Mouse (Mus musculus) R1 (cell line): ENCODE results near the gene Pax8.

Source experiments
- DNase-seq: peaks from one replicate; pipeline ENCODE4 v3.0.0-alpha.2; 2018; ENCODE audit warnings: low read depth, low spot score

Gene Pax8

DNA sequence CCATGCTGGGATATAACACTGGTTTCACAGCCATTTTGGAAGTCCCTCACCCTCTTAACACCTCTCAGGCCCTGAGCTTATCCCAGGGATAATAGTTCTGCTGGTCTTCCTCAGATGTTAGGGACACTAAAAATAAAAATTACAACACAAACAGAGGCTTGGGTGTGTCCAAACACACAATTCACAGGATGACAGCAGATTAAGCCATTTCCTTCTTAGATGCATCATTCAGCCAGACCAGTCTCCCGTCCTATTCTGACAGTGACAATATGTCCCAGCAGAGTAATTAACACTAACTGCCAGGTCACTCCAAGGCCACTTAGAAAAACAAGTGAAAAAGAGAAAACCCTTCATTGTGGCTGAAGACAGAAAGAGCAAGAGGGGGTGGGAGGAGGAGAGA is 8.2 kb downstream of the Pax8 start:
- DNase-seq: no peak

DNA sequence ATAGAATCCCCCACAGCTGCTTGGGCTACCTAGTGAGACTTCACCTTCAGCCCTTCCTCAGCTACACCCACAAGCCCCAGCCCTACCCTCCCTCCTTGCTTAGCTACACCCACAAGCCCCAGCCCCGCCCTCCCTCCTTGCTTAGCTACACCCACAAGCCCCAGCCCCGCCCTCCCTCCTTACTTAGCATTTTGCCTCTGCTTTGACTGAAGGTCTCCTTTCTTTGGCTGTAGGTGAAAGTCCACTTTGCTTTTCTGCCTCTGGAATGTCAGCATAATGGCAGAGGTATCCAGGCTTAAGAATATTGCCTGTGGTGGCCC is 14.6 kb downstream of the Pax8 start:
- DNase-seq: peak; percentile 76

DNA sequence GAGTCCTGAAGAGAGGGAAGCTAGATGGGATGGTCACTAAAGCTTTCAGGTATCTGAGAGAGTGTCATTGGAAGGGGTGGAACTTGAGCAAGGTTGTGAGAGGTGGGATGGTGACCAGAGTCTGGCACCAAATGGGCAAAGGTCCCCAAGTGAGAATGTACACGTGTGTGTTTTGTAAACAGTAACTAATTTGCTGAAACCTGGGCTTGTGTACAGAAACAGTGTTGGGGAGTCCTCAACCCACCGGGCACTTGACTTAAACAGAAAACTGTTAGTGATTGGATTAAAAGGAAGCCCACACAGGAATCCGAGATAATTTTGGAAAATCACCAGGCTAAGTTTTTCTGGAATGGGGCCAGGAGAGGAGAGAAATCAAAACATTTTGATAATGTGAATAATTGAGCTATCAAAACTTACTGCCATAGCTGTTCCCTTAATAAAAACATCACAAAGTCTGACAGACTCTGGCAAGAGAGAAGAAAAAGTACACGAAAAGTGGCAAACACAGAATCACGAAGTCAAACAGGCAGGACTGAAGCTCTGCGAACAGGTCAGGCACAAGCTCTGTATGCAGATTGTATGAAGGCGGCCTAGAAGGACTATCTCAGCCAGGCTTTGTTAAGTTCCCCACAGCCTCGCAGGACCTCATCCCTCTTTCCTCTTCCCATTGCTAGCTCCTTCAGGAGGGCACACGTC is 15.1 kb downstream of the Pax8 start:
- no peak for DNase-seq

DNA sequence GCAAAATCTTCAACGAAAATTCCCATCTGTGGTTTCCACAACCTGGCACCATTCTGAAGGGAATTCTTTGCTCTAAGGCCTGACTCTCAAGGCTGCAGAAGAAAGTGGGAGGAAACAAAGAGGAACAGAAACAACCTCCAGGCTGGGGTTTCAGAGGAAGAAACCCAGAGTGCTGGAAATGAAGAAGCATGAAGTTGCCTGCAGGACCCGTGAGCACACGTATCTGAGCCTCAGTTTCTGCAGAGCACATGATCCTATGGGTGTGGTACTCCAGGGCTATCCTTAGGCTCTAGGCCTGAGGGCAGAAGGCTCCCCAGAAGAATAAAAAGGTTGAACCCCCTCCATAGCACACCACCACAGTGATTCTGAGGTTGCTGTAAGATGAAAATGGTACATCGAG is 18.6 kb downstream of the Pax8 start:
- DNase-seq: no peak

DNA sequence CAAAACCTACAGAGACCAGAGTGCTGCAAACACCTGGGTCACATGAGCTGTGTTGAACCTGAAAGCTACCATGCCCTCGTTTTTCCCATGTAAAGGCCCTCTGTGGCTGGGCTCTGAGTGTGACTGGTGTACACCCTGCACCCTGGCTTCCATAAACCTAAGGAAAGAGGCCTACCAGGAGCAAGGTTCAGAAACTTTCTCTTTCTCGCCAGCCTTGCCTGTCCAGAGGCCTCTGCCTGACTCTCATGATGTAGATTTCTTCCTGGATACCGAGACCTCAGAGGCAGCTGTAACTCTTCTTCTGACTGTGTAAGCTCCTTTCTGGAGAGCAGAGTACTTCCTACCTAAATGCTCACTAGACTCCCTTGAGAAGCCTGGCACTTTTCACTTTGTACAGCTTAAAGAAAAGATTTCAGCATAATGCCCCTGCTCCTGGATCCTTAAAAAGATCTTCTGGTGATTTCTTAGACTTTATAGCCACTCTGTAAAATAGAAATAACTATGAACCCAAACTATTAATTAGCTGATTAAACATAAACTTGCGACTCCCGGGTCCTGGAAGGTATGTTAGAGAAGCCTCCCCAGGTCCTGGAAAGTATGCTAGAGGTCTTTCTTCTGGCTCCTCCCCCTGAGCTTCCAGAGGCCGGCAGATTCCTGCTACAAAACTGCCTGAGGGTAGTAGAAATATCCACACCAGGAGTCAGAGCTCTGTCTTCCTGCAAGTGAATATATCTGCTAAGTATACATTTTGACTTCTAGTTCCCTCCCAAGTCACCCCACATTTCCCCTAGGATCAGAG is 20.1 kb downstream of the Pax8 start:
- no peak for DNase-seq

DNA sequence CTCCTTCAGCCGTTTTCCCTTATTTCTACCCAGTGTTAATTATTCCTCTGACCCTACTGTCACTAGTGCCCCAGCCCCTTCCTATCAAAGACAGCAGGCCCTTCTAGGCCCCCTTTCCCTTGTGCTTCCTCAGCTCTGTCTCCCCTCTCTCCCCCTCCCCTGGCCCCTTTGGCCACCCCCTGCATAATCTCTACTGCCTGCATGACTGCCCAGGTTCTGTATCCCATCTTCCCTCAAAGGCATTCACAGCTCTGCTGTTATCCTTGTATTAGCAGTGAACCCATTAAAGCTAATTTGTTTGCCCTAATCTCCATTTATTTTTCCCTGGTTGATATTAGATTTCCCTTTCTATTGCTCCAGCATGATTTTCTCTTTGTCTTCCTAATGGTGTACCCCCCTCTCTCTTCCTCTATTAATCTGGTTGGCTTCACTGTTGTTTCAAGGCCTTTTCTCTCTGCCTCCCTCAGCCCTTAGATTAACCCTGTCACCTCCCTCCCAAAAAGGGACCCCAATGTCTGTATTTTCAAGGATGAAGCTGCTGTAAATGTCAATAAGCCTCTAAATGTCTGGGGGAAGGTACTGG is 20.9 kb downstream of the Pax8 start:
- no peak for DNase-seq

DNA sequence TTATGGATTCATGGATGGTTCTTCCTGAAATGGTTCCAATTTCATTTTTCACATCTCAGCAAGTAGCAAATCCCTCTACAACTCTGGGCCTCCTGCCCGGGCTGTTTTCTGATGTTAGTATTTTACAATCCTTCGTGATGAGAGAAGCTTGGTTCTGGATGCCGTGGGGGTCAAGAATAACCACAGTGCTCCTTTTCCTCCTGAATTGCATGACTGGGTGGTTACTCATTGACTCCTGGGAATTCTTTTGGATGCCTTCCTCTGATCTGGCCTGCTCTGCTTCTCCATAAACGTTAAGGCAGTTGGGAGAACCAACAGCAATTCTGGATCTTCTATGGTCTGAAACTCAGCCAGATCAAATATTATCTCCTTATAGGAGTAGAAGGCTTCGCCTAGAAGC is 22.2 kb downstream of the Pax8 start:
- no peak for DNase-seq

DNA sequence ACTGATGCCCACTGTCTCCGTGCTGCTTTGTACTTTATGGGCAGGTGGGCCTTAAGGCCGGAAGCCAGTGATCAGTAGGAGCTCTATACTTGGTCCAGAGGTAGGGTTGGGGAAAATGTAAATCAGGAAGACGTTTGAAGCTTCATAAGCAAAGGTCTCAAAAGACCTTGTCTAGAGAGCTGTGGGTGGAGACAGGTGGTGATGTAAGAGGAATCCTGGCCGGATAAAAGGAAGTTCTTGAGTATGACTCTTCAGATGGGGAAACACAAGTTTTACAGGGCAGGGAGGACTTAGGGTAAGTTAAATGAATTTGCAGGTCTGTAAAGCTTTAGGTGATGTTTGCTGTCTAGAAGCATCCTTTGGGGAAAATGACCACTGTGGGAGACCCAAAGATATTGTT is 26.3 kb downstream of the Pax8 start:
- DNase-seq: no peak

DNA sequence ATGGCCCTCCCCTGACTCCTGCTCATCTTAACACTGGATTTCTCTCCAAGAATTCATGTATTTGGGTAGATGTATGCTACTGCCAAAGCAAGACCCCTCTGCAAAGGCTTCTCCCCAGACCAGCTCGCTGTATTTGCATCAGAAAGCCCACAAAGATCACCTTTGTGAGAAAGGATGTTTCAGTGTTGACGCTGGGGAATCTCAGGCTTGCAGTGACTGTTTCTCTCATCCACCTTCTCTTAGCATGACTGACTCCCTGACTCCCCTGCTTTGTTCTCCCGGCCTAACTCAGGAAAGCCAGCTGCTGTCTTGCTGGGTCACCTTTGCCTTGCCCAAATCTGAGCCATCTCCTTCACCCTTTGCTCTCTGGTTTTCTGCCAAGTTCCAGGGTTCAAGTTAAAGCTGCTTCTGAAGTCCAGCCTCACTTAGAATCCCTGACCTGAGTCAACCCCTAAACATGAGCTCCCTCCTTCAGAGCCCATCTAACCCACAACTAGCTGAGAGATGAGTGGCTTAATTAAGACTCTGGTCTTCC is 32.1 kb downstream of the Pax8 start:
- peak; percentile 70 for DNase-seq

DNA sequence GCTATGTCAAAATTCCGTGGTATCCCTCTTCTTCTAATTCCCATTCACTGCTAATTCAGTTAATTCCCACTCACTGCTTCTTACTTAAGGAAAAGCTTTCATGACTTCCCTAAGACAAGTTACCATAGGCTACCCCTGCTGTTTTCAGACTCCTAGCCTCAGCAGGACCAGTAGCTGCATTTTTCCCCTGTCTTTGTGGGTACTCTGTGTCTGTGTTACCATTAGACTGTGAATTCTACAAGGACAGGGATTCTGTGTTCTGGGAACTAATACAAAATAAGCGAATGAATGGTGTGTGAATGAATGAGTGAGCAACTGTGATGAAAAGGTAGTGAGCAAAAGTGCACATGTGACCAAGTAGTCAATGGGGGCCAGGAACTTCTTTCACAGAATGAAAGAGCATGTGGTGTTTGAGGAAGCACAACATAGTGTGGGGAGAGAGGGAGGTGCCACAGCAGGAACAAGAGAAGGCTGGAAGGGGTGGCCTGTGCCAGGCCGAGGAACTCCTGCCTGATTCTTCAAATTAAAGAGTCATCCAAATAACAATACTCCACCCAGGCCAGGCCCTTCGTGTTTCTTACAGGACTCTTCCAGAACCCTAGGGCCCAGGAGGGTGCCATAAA is 33.0 kb downstream of the Pax8 start:
- DNase-seq: peak; percentile 37

DNA sequence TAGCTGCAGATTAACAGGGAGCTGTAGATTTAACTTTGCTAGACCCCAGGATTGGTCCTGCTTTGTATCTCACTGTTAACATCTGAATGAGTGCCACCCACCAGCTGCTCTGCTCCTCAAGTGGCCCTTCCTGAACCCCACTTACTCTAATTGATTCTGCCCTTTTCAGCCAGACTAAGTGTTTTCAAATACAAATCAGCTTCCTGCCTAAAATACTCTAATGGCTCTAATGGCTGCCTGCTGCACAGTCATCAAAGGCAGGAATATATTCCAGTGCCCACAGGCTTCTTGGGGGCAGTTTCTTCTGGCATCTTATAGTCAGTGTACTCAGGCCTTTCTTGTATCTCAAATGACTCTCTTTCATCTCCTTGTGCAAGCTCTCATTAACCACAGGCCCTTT is 33.5 kb downstream of the Pax8 start:
- DNase-seq: peak; percentile 70

DNA sequence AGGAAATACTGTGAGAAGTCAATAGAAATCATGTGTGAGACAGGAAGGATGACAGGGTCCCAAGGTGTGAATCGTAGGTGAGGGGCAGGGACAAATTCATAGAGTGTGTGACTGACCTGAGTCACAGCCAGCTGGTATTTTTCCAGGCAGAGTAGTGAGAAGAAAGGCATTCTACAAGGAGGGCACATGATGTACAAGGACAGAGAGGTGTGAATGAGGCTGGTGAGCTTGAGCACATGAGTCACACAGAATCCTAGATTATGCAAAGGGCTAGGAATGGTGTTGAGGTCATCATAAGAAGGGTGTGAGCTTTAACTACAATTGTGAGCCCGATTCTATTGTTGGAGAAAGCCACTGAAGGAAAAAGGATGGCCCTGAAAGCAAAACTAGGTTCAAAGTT is 35.3 kb downstream of the Pax8 start:
- no peak for DNase-seq

DNA sequence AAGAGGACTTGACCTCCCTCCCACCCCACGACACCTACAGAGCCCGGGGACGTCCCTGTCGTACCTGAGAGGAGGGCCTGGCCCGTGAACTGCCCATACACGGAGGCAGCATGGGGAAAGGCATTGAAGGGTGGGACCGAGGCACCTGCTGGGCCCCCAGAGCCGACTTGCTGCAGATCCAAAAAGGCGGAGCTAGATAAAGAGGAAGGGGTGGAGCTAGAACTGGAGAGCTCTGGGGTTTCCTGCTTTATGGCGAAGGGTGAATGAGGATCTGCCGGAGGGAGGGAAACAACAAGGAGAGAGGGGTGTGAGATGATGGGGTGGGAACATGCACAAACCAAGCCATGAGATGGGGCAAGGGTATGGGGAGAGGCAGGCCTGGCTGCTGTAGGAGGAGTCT is 39.7 kb downstream of the Pax8 start:
- peak; percentile 24 for DNase-seq

DNA sequence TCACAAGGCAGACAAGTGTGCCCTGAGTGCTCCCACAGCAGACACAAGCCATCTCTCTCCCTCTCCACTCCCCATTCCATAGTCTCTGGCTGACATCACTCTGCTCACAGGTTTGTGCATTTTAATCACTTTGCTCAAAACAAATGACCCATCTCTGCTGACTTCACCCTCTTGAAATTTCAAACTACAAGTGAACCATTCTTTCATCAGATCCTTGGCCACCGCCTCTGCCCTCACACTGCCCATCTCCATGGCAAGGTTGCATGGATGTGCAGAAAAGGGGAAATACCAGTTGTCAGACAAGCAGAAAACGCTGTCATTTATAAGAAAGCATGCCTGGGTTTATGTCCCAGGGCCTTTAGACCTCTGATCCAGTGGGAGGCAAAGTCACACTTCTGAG is 40.7 kb downstream of the Pax8 start:
- no peak for DNase-seq

DNA sequence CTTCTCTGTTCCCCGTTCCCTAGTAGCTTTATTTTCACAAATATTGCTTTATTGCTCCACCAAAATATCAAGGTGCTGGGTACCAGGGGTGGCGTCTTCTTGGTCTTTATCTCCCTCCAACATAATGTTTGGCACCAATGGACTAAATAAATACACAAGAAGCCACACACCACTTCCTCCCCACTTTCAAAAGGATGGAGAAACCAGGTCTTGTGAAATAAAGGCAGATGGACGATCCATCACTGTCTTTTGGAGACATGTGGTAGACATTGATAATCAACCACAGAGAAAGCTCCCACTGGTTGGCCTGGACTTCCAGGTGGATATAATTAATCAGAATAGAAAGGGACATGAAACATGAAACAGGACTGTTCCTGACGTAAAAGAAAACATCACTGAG is 45.6 kb downstream of the Pax8 start:
- no peak for DNase-seq

DNA sequence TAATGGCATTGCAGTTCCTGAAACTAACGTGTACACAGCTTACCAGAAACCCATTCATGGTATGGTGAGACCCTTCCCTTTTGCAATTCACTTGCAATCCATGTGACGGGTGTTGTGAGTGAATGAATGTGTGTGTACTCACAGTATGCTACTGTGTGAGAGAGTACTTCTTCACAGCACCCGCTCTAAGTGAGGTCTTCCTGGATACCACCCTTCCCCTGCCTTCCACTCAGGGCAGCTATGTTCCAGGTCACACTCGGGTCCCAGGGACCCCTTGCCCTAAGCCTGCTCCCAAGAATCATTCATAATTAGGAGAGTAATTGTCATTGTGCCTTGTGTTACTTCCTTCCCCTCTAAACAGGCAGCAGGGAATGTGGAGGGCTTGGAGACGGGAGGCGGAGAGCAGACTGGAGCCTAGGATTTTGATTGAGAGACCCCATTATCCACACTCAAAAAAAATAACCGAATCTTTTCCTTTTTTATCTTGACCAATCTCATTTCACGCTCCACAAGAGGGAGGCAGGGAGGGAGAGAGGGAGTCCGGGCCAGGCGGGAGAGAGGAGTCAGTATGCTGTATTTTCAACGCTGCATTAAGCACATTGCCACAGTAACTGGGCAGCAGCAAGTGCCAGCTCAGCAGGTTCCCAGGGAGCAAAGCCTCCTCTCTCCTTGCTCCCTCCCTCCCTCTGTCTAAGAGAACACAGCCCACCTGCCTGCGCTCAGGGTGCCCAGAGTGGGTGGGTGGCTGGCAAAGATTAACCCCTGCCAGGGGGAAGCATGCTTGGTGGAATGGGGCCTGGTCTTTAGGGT is 47.3 kb downstream of the Pax8 start:
- DNase-seq: no peak

DNA sequence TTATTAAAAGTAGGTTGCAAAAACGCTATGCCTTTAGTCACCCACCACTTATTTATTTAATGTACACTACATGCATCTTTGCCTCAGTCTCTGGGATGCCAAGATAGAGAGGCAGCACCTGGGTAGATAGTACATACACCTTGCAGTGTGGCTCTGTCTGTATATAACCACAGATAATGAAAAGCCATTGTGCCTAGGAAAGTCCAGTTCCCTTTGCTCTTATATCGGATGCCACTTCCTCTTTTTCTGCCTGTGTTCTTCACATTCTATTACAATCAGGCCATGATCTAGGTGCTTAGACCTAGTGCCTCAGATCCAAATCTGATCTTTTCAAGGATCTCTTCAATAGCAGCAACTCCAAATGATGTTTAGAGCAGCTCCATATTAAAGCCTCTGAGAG is 49.8 kb downstream of the Pax8 start:
- no peak for DNase-seq

DNA sequence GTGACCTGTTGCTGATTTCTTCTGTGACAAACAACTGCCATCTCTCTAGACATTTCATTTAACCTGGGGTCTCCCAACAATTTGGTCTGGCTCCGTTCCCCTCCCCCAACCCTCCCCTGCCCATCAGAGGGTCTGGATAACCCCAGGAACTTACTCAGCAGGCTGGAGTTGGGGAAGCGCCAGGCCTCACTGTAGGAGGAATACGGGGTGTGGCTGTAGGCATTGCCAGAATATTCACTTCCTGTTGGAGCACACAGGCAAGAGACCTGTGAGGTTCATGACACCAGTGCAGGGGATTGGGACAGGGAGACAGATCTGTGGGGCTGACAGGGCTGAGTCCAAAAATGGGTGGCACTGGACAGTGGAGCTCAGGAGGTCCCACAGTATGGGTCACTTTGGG is 52.6 kb downstream of the Pax8 start:
- DNase-seq: no peak

DNA sequence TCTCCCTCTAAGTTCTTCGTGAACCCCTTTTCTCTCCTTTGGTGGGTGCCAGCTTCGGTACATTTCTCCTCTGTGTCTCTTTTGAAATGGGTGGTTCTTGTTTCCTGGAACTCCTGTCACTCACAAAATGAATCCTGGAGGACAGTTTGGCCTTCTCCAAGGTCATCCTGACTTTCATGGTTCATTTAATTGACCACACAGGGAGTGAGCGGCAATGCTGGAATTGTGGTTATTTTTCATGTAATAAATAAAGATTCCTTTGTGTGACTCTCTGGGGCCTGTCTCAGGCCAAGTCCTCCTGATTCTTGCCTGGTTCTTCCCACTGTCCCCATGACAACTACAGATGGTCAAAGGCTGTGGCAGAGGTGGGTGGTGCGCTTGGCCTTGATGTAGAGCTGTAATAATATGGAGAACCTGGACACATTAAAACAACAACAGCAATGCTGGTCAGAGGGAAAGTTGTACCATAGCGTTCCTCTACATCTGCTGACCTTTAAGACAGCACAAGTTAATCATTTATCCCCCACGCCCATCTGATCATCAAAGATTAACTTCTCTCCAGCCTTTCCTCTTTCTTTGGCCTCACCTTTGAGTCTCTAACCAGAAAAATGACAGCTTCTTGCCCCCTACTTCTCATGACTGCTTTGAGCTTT is 54.1 kb downstream of the Pax8 start:
- no peak for DNase-seq

DNA sequence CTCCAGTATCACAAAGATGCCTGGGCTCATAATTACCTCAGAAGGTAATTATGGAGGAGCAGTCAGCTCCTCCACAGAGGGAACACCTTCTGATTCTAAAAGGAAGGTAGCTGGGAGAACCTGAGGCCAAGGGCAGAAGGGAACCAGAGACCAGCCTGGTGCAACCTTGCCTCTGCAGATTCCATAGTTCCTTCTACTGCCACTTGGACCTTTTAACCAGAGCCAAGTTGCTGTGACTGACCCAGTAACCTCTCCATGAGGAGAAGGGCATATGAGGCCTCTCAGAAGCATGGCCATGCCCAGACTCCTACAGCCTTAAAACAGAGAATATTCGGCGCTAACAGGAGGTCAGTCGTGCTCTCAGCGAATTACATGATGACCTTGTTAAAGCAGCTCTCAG is 57.8 kb downstream of the Pax8 start:
- no peak for DNase-seq

DNA sequence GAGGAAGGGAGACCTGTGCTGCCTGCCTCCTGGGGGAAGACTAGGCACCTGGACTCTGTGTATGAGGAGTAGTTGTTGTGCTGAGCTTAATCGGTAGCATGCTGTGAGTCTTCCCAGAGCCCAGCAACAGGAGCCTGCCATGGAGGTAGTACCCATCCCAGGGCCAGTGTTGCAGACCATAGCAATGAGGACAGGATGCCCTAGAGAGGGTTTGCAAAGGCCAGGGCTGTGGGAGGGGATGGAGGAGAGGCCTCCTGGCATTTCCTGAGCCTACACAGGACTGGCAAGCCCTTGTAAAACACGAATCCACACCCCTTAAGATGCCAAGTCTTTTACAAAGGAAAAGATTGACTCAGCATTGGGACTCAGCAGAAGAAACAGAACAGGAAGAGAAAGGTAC is 58.3 kb downstream of the Pax8 start:
- DNase-seq: no peak
